Mouse (Mus musculus) thymus, adult 2 months (tissue): ENCODE results near the gene Rpl14. TPM values are rescaled to one million over a fixed set of nuclear protein-coding genes. Genes with fewer than 3 reads are reported as not detected.
A peak's percentile ranks its signal among the peaks of the same experiment; 100 is the strongest.

Source experiments
- DNase-seq: peaks from one replicate; pipeline ENCODE4 v3.0.0; 2021
- H3K27ac ChIP-seq: fragments of 200-500 bp; 2 replicates; pipeline ENCODE4 v1.5.1; 2012; ENCODE audit warnings: low read length, control low read depth; ENCODE audit not compliant: control insufficient read depth, insufficient read depth
- H3K27me3 ChIP-seq: fragments of 200-500 bp; 2 replicates; pipeline ENCODE4 v1.6.1; 2012; ENCODE audit warnings: mild to moderate bottlenecking, low read length, moderate library complexity, mixed read lengths; ENCODE audit not compliant: control insufficient read depth, insufficient read depth
- H3K36me3 ChIP-seq: fragments of 200-500 bp; 2 replicates; pipeline ENCODE4 v1.6.1; 2012; ENCODE audit warnings: mild to moderate bottlenecking, low read length, moderate library complexity; ENCODE audit not compliant: control insufficient read depth, insufficient read depth
- H3K4me1 ChIP-seq: fragments of 200-500 bp; replicated peaks from 2 replicates; pipeline ENCODE4 v1.6.1; 2012; ENCODE audit warnings: low read length; ENCODE audit not compliant: control insufficient read depth, insufficient read depth
- H3K4me3 ChIP-seq: fragments of 200-500 bp; 2 replicates; pipeline ENCODE4 v1.5.1; 2012; ENCODE audit warnings: mild to moderate bottlenecking, low read length, control low read depth, moderate library complexity; ENCODE audit not compliant: control insufficient read depth, insufficient read depth
- CTCF ChIP-seq: fragments of 200-500 bp; IDR thresholded peaks from 2 replicates; pipeline ENCODE4 v1.5.1; 2012; ENCODE audit warnings: mild to moderate bottlenecking, control low read depth, low read length, moderate library complexity, borderline replicate concordance; ENCODE audit not compliant: control insufficient read depth, poor library complexity, insufficient read depth; ENCODE audit errors: extremely low read depth
- POLR2A ChIP-seq: fragments of 200-500 bp; IDR thresholded peaks from 2 replicates; pipeline ENCODE4 v1.6.1; 2012; ENCODE audit warnings: mild to moderate bottlenecking, low read length, control low read depth, moderate library complexity; ENCODE audit not compliant: control insufficient read depth, poor library complexity, insufficient read depth; ENCODE audit errors: extremely low read depth
- WGBS: fragments of 180-500 bp; shearing (Covaris S2); methylation state at CpG from one replicate; pipeline ENCODE4 v1.1.7; 2018; 5-methylcytosine and 5-hydroxymethylcytosine counted together
- polyA plus RNA-seq: library from polyadenylated mRNA; depleted of rRNA; stranded (reverse); fragments of >200 nt; gene quantifications from 2 replicates; pipeline ENCODE4 v1.2.3, GENCODE M21; 2012

Gene Rpl14
- polyA plus RNA-seq, 1 experiment, result 585 TPM

- H3K27me3 ChIP-seq, result no peaks in the 10 kb centered on the region
- TF ChIP-seq POLR2A (no peak), CTCF (no peak)
- peaks cover 3% of the 10 kb centered on the region for H3K4me1 ChIP-seq
- 77% methylated on average over 13 of the region's 13 CpGs for WGBS
- no peak overlapping the region for H3K27ac ChIP-seq
- peak; percentile 28 for DNase-seq
- H3K4me3 ChIP-seq, result no peak overlapping the region
- H3K36me3 ChIP-seq, result peaks cover 16% of the 10 kb centered on the region
Observed at GRCm38 (mm10) chr9:120569721-120570333, 1.4 kb upstream of the Rpl14 start.

GRCm38 (mm10) chr9:120570334-120570725 is 914 bp upstream of the Rpl14 start:
- TF ChIP-seq POLR2A (no peak), CTCF (no peak)
- WGBS, result 46% methylated on average over 2 of the region's 2 CpGs
- DNase-seq, result no peak
- H3K4me1 ChIP-seq, result peaks cover 3% of the 10 kb centered on the region
- H3K4me3 ChIP-seq, result no peak overlapping the region
- H3K27me3 ChIP-seq, result no peaks in the 10 kb centered on the region
- peaks cover 19% of the 10 kb centered on the region for H3K36me3 ChIP-seq
- H3K27ac ChIP-seq, result no peak overlapping the region

GRCm38 (mm10) chr9:120571593-120572385 is 545 bp downstream of the Rpl14 start:
- H3K4me1 ChIP-seq, result peaks cover 4% of the 10 kb centered on the region

GRCm38 (mm10) chr9:120575748-120576661 is 4.8 kb downstream of the Rpl14 start:
- Histone ChIP-seq H3K36me3 (peaks cover 21% of the 10 kb centered on the region), H3K4me1 (peaks cover 18% of the 10 kb centered on the region), H3K27ac (no peak overlapping the region), H3K4me3 (no peak overlapping the region), H3K27me3 (no peaks in the 10 kb centered on the region)
- TF ChIP-seq CTCF (no peak), POLR2A (no peak)
- no peak for DNase-seq
- 91% methylated on average over 6 of the region's 6 CpGs for WGBS

More at GRCm38 (mm10) chr9:120571593-120572385, 545 bp downstream of the Rpl14 start:
- TF ChIP-seq POLR2A (no peak), CTCF (no peak; the same call in 1 of the 2 replicates)
- no peaks in the 10 kb centered on the region for H3K27me3 ChIP-seq
- 2% methylated on average over 53 of the region's 53 CpGs for WGBS
- no peak overlapping the region; the same call in 1 of the 2 replicates for H3K27ac ChIP-seq
- DNase-seq, result no peak
- peaks cover 21% of the 10 kb centered on the region for H3K36me3 ChIP-seq
- peak overlapping the region; percentile 86 for H3K4me3 ChIP-seq

GRCm38 (mm10) chr9:120576662-120577013 is 5.4 kb downstream of the Rpl14 start:
- Histone ChIP-seq H3K27me3 (no peaks in the 10 kb centered on the region), H3K4me3 (no peak overlapping the region), H3K27ac (no peak overlapping the region), H3K36me3 (peaks cover 21% of the 10 kb centered on the region), H3K4me1 (peaks cover 18% of the 10 kb centered on the region)
- whole genome bisulfite sequencing, result 19% methylated on average over 4 of the region's 4 CpGs
- no peak for DNase-seq
- TF ChIP-seq CTCF, result no peak
- no peak for TF ChIP-seq POLR2A

- TF ChIP-seq CTCF (peak; percentile 50; the same call in 1 of the 2 replicates), POLR2A (peak; percentile 70; the same call in 1 of the 2 replicates)
- Histone ChIP-seq H3K36me3 (peaks cover 21% of the 10 kb centered on the region), H3K27ac (peak overlapping the region; percentile 23), H3K4me3 (peak overlapping the region; percentile 65), H3K27me3 (no peaks in the 10 kb centered on the region), H3K4me1 (peaks cover 18% of the 10 kb centered on the region)
- peak; percentile 83 for DNase-seq
- under 1% methylated on average over 43 of the region's 43 CpGs for WGBS
Observed at GRCm38 (mm10) chr9:120577133-120577651, 5.9 kb downstream of the Rpl14 start.
